Mouse (Mus musculus): ENCODE results near the gene Capza3. TPM values are rescaled to one million over a fixed set of nuclear protein-coding genes. Genes with fewer than 3 reads are reported as not detected.
A peak's percentile ranks its signal among the peaks of the same experiment; 100 is the strongest.

The Capza3 gene
- not detected in 2 replicates for polyA plus RNA-seq (2015; fragmentation: Nextera tagmentation; extraction: Ambion mirVana)

- H3K4me3 ChIP-seq (ENCODE audit: low read length): no peak within 1 kb of the TSS
- H3K4me2 ChIP-seq (ENCODE audit: low read depth, low read length): no peak within 1 kb of the TSS
- no peaks in the 10 kb centered on the region for H3K4me1 ChIP-seq (ENCODE audit: control insufficient read depth, insufficient read depth, low read length)
- no peaks in the 10 kb centered on the region for H3K9me3 ChIP-seq (replicated peaks; ENCODE audit: control insufficient read depth, low read length)
- no peak within 1 kb of the TSS for H3K27ac ChIP-seq (ENCODE audit: low read length)
- ATAC-seq (replicated peaks; ENCODE audit: extremely low read depth, insufficient read depth, low FRiP score): no peak
- no peaks in the 10 kb centered on the region for H3K36me3 ChIP-seq (ENCODE audit: control insufficient read depth, insufficient read depth)
- H3K27me3 ChIP-seq (ENCODE audit: control insufficient read depth, insufficient read depth, low read length): no peaks in the 10 kb centered on the region
- H3K9ac ChIP-seq (ENCODE audit: low read length): no peak within 1 kb of the TSS
- 93% methylated on average over 7 of the region's 7 CpGs for WGBS
These were observed at the start of gene Capza3 for GRCm38 (mm10) chr6:140040952-140041351. Gene Capza3 (plus strand): TSS chr6:140041252.

- no peak overlapping the region for H3K4me2 ChIP-seq (ENCODE audit: low read depth, low read length)
- no peaks in the 10 kb centered on the region for H3K4me1 ChIP-seq (ENCODE audit: control insufficient read depth, insufficient read depth, low read length)
- no peaks in the 10 kb centered on the region for H3K27me3 ChIP-seq (ENCODE audit: control insufficient read depth, insufficient read depth, low read length)
- H3K9me3 ChIP-seq (replicated peaks; ENCODE audit: control insufficient read depth, low read length): peaks cover 4% of the 10 kb centered on the region
- H3K4me3 ChIP-seq (ENCODE audit: low read length): no peak overlapping the region
- 67% methylated on average over 3 of the region's 3 CpGs for WGBS
- no peak overlapping the region for H3K27ac ChIP-seq (ENCODE audit: low read length)
- no peaks in the 10 kb centered on the region for H3K36me3 ChIP-seq (ENCODE audit: control insufficient read depth, insufficient read depth)
- H3K9ac ChIP-seq (ENCODE audit: low read length): no peak overlapping the region
- no peak for ATAC-seq (replicated peaks; ENCODE audit: extremely low read depth, insufficient read depth, low FRiP score)
These were observed 35.9 kb upstream of the Capza3 start for GRCm38 (mm10) chr6:140005181-140005580.

- no peak overlapping the region for H3K4me3 ChIP-seq (ENCODE audit: low read length)
- no peak overlapping the region for H3K27ac ChIP-seq (ENCODE audit: low read length)
- H3K4me1 ChIP-seq (ENCODE audit: control insufficient read depth, insufficient read depth, low read length): no peaks in the 10 kb centered on the region
- H3K27me3 ChIP-seq (ENCODE audit: control insufficient read depth, insufficient read depth, low read length): no peaks in the 10 kb centered on the region
- H3K36me3 ChIP-seq (ENCODE audit: control insufficient read depth, insufficient read depth): no peaks in the 10 kb centered on the region
- no peaks in the 10 kb centered on the region for H3K9me3 ChIP-seq (replicated peaks; ENCODE audit: control insufficient read depth, low read length)
- H3K4me2 ChIP-seq (ENCODE audit: low read depth, low read length): no peak overlapping the region
- H3K9ac ChIP-seq (ENCODE audit: low read length): no peak overlapping the region
- 79% methylated on average over 7 of the region's 7 CpGs for WGBS
- ATAC-seq (replicated peaks; ENCODE audit: extremely low read depth, insufficient read depth, low FRiP score): no peak
These were observed 16.6 kb upstream of the Capza3 start for GRCm38 (mm10) chr6:140024404-140024803.

- Histone ChIP-seq H3K4me1 (ENCODE audit: control insufficient read depth, insufficient read depth, low read length) (no peaks in the 10 kb centered on the region), H3K4me2 (ENCODE audit: low read depth, low read length) (no peak within 1 kb of the TSS), H3K27ac (ENCODE audit: low read length) (no peak within 1 kb of the TSS), H3K9ac (ENCODE audit: low read length) (no peak within 1 kb of the TSS), H3K27me3 (ENCODE audit: control insufficient read depth, insufficient read depth, low read length) (no peaks in the 10 kb centered on the region), H3K9me3 (replicated peaks; ENCODE audit: control insufficient read depth, low read length) (no peaks in the 10 kb centered on the region), H3K36me3 (ENCODE audit: control insufficient read depth, insufficient read depth) (no peaks in the 10 kb centered on the region), H3K4me3 (ENCODE audit: low read length) (no peak within 1 kb of the TSS)
- no peak for ATAC-seq (replicated peaks; ENCODE audit: extremely low read depth, insufficient read depth, low FRiP score)
- WGBS: 75% methylated on average over 5 of the region's 5 CpGs
These were observed 305 bp downstream of the Capza3 start, which contains the start of gene Plcz1 for GRCm38 (mm10) chr6:140041357-140041756. Gene Plcz1 (minus strand): TSS chr6:140041457.

GRCm38 (mm10) chr6:140051476-140051875, 10.4 kb downstream of the Capza3 start:
- H3K36me3 ChIP-seq (ENCODE audit: control insufficient read depth, insufficient read depth): no peaks in the 10 kb centered on the region
- no peak overlapping the region for H3K9ac ChIP-seq (ENCODE audit: low read length)
- H3K9me3 ChIP-seq (replicated peaks; ENCODE audit: control insufficient read depth, low read length): no peaks in the 10 kb centered on the region
- no peaks in the 10 kb centered on the region for H3K27me3 ChIP-seq (ENCODE audit: control insufficient read depth, insufficient read depth, low read length)
- H3K27ac ChIP-seq (ENCODE audit: low read length): no peak overlapping the region
- H3K4me1 ChIP-seq (ENCODE audit: control insufficient read depth, insufficient read depth, low read length): no peaks in the 10 kb centered on the region
- no peak overlapping the region for H3K4me2 ChIP-seq (ENCODE audit: low read depth, low read length)
- ATAC-seq (replicated peaks; ENCODE audit: extremely low read depth, insufficient read depth, low FRiP score): no peak
- 70% methylated on average over 5 of the region's 5 CpGs for WGBS
- H3K4me3 ChIP-seq (ENCODE audit: low read length): no peak overlapping the region

- 67% methylated on average over 5 of the region's 5 CpGs for WGBS
- ATAC-seq (replicated peaks; ENCODE audit: extremely low read depth, insufficient read depth, low FRiP score): no peak
- Histone ChIP-seq H3K27me3 (ENCODE audit: control insufficient read depth, insufficient read depth, low read length) (no peaks in the 10 kb centered on the region; the same call in 1 of the 2 replicates), H3K4me3 (ENCODE audit: low read length) (no peak overlapping the region), H3K36me3 (ENCODE audit: control insufficient read depth, insufficient read depth) (no peaks in the 10 kb centered on the region), H3K9me3 (replicated peaks; ENCODE audit: control insufficient read depth, low read length) (no peaks in the 10 kb centered on the region), H3K4me1 (ENCODE audit: control insufficient read depth, insufficient read depth, low read length) (no peaks in the 10 kb centered on the region), H3K9ac (ENCODE audit: low read length) (no peak overlapping the region), H3K4me2 (ENCODE audit: low read depth, low read length) (no peak overlapping the region), H3K27ac (ENCODE audit: low read length) (no peak overlapping the region)
These were observed 13.3 kb downstream of the Capza3 start for GRCm38 (mm10) chr6:140054271-140054928.

GRCm38 (mm10) chr6:140069177-140069576, 28.1 kb downstream of the Capza3 start:
- Histone ChIP-seq H3K4me1 (ENCODE audit: control insufficient read depth, insufficient read depth, low read length) (no peaks in the 10 kb centered on the region), H3K4me3 (ENCODE audit: low read length) (no peak overlapping the region)
- WGBS: 83% methylated on average over 8 of the region's 8 CpGs

GRCm38 (mm10) chr6:140080933-140081332, 39.9 kb downstream of the Capza3 start:
- H3K4me2 ChIP-seq (ENCODE audit: low read depth, low read length): no peak overlapping the region
- 65% methylated on average over 7 of the region's 7 CpGs for WGBS
- H3K27ac ChIP-seq (ENCODE audit: low read length): no peak overlapping the region
- H3K27me3 ChIP-seq (ENCODE audit: control insufficient read depth, insufficient read depth, low read length): no peaks in the 10 kb centered on the region
- no peaks in the 10 kb centered on the region for H3K9me3 ChIP-seq (replicated peaks; ENCODE audit: control insufficient read depth, low read length)
- no peaks in the 10 kb centered on the region for H3K36me3 ChIP-seq (ENCODE audit: control insufficient read depth, insufficient read depth)
- H3K4me1 ChIP-seq (ENCODE audit: control insufficient read depth, insufficient read depth, low read length): no peaks in the 10 kb centered on the region
- H3K4me3 ChIP-seq (ENCODE audit: low read length): no peak overlapping the region
- H3K9ac ChIP-seq (ENCODE audit: low read length): no peak overlapping the region
- ATAC-seq (replicated peaks; ENCODE audit: extremely low read depth, insufficient read depth, low FRiP score): no peak

More at GRCm38 (mm10) chr6:140069177-140069576, 28.1 kb downstream of the Capza3 start:
- Histone ChIP-seq H3K4me2 (ENCODE audit: low read depth, low read length) (no peak overlapping the region), H3K36me3 (ENCODE audit: control insufficient read depth, insufficient read depth) (no peaks in the 10 kb centered on the region), H3K9ac (ENCODE audit: low read length) (no peak overlapping the region), H3K27me3 (ENCODE audit: control insufficient read depth, insufficient read depth, low read length) (no peaks in the 10 kb centered on the region), H3K9me3 (replicated peaks; ENCODE audit: control insufficient read depth, low read length) (peaks cover 6% of the 10 kb centered on the region), H3K27ac (ENCODE audit: low read length) (no peak overlapping the region)
- no peak for ATAC-seq (replicated peaks; ENCODE audit: extremely low read depth, insufficient read depth, low FRiP score)

GRCm38 (mm10) chr6:140081739-140082138, 40.7 kb downstream of the Capza3 start:
- H3K9ac ChIP-seq (ENCODE audit: low read length): no peak overlapping the region
- H3K36me3 ChIP-seq (ENCODE audit: control insufficient read depth, insufficient read depth): no peaks in the 10 kb centered on the region
- 76% methylated on average over 3 of the region's 3 CpGs for WGBS
- H3K9me3 ChIP-seq (replicated peaks; ENCODE audit: control insufficient read depth, low read length): no peaks in the 10 kb centered on the region
- 0 out of 2 replicates have a peak, but pooled peaks have one; percentile 28 for ATAC-seq (replicated peaks; ENCODE audit: extremely low read depth, insufficient read depth, low FRiP score)
- H3K4me3 ChIP-seq (ENCODE audit: low read length): no peak overlapping the region
- no peaks in the 10 kb centered on the region for H3K27me3 ChIP-seq (ENCODE audit: control insufficient read depth, insufficient read depth, low read length)
- no peak overlapping the region for H3K4me2 ChIP-seq (ENCODE audit: low read depth, low read length)
- no peak overlapping the region for H3K27ac ChIP-seq (ENCODE audit: low read length)
- no peaks in the 10 kb centered on the region for H3K4me1 ChIP-seq (ENCODE audit: control insufficient read depth, insufficient read depth, low read length)

Measured in heart, embryonic 16.5 days (tissue).